10 mouse cellular contexts compared by ENCODE assay signal in the genomic region with DNA sequence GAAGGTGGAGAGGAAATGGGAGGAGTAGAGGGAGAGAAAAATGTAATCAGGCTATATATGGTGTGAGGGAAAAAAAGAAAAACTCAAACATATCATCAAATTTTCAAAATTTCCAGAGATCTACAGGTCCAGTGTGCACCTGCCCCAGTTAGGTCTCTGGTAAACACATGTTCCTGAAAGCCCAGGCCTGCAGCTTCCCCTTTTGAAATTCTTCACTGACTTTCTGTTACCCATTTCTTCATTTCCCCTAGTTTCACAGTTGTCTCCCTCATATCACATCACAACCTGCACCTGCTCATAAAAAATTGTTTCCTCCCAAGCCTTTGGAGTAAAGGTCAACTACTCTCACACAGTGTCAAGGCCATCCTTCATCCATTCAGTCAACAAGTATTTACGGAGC.
"Had no signal": no experiment of that assay in that cellular context is flagged by ENCODE, and none has a peak within 500 bp of the region (broad histone marks: within the 10 kb centered on the region; RNA-seq: fewer than 3 reads in every experiment).

No protein-coding gene starts in this region.

- DNase-seq: liver, postnatal 0 days; lung, adult 2 months; lung, postnatal 14 days; lung, postnatal 36 days; right cerebral cortex, postnatal 14 days; thymus, adult 2 months; thymus, postnatal 36 days had no signal

- ATAC-seq: liver, postnatal 0 days; lung, postnatal 0 days; midbrain, embryonic 13.5 days; midbrain, embryonic 15.5 days had no signal
